Mouse (Mus musculus) forebrain, embryonic 13.5 days (tissue): ENCODE data around the gene 2310033P09Rik. TPM values are rescaled to one million over a fixed set of nuclear protein-coding genes. Genes with fewer than 3 reads are reported as not detected.

Experiments used
- ATAC-seq: fragments of 200-750 bp; cut with Nextera tagmentation; 2 replicates; pipeline ENCODE4 v1.8.0; 2017
- H3K27ac ChIP-seq: fragments of 300-500 bp; sonication (generic); 2 replicates; pipeline ENCODE4 v1.5.1; 2015; ENCODE audit warnings: inconsistent platforms, mild to moderate bottlenecking, moderate library complexity
- H3K27me3 ChIP-seq: fragments of 300-500 bp; sonication (generic); 2 replicates; pipeline ENCODE4 v1.6.1; 2015; ENCODE audit warnings: mild to moderate bottlenecking, inconsistent platforms
- H3K36me3 ChIP-seq: fragments of 300-500 bp; sonication (generic); 2 replicates; pipeline ENCODE4 v1.6.1; 2015; ENCODE audit warnings: mild to moderate bottlenecking, inconsistent platforms; ENCODE audit not compliant: poor library complexity, severe bottlenecking
- H3K4me1 ChIP-seq: fragments of 300-500 bp; sonication (generic); 2 replicates; pipeline ENCODE4 v1.6.1; 2015; ENCODE audit warnings: inconsistent platforms
- H3K4me2 ChIP-seq: fragments of 300-500 bp; sonication (generic); 2 replicates; pipeline ENCODE4 v1.6.1; 2015; ENCODE audit warnings: inconsistent platforms, mild to moderate bottlenecking, moderate library complexity
- H3K4me3 ChIP-seq: fragments of 300-500 bp; sonication (generic); 2 replicates; pipeline ENCODE4 v1.5.1; 2015; ENCODE audit warnings: mild to moderate bottlenecking, inconsistent platforms
- H3K9ac ChIP-seq: fragments of 300-500 bp; sonication (generic); 2 replicates; pipeline ENCODE4 v1.6.1; 2015; ENCODE audit warnings: mild to moderate bottlenecking, inconsistent platforms
- H3K9me3 ChIP-seq: fragments of 300-500 bp; sonication (generic); replicated peaks from 2 replicates; pipeline ENCODE4 v1.6.1; 2016; ENCODE audit warnings: inconsistent platforms
- WGBS: fragments of 180-500 bp; shearing (Covaris S2); methylation state at CpG from one replicate; pipeline ENCODE4 v1.1.7; 2015; 5-methylcytosine and 5-hydroxymethylcytosine counted together
- polyA plus RNA-seq: library from polyadenylated mRNA; unstranded; fragments of >200 nt; fragmentation: Nextera tagmentation; extraction: Ambion mirVana; gene quantifications from 2 replicates; pipeline ENCODE4 v1.2.1, GENCODE M21; 2015

The 2310033P09Rik gene
- polyA plus RNA-seq, 1 experiment from 2014 or later, result 32.3 TPM

DNA sequence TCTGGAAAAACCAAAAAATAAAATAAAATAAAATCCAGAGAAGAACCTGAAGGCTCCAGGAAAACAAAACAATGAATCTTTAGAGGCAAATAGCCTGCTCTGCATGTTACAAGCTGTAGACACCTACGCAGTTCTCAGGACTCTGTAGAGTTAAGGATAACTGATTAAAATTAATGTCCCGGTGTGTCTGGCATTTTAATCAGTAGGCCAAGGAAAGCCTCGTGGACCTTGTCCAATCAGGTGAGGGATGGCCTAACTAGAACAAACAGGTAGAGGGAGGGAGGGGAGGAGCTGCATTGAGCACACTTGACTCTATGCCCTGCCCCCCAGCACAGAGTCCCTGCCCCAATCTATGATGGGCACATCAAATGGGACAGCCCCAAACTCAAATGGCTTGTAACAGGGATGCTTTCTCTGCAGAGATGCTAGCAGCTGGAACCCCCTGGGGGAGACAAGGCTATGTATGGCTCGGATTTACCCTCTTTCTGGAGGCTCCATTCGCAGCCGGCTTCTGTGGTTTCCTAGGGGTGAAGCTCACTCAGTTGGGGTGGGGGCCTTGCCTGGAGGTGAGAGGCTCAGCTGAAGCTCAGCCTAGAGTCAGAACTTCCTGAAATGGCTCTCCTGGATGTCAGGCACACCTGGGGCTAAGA, 33.8 kb upstream of the 2310033P09Rik start:
- Histone ChIP-seq H3K27ac (no peak overlapping the region), H3K36me3 (no peaks in the 10 kb centered on the region), H3K9ac (no peak overlapping the region), H3K4me2 (no peak overlapping the region), H3K4me1 (no peaks in the 10 kb centered on the region), H3K4me3 (no peak overlapping the region), H3K27me3 (peaks cover 59% of the 10 kb centered on the region), H3K9me3 (no peaks in the 10 kb centered on the region)
- ATAC-seq, result no peak
- 57% methylated on average over 6 of the region's 6 CpGs for WGBS

DNA sequence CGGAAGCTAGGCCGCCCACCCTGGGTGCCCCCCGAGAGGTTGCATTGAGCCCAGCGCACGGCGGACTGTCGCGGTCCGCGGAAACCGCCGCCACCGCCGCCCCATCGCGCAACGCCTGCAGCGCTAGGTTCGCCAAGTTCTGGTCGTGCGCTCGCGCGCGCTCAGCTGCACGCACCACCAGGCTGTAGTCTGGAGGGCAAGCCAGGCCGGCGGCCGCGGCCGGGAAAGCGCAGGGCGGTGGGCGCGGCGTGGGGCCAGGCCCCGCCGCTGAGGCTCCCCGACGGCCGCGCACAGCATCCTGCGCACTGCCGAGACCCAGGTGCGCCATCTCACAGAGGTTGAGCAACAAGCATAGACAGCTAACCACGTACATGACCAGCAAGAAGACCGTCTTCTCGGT, 31.6 kb upstream of the 2310033P09Rik start:
- Histone ChIP-seq H3K4me1 (no peaks in the 10 kb centered on the region), H3K9ac (no peak overlapping the region), H3K36me3 (no peaks in the 10 kb centered on the region), H3K4me3 (0 out of 2 replicates have a peak overlapping the region, but pooled peaks have one; percentile 3), H3K9me3 (no peaks in the 10 kb centered on the region), H3K4me2 (0 out of 2 replicates have a peak overlapping the region, but pooled peaks have one; percentile 12), H3K27me3 (peaks cover 63% of the 10 kb centered on the region), H3K27ac (no peak overlapping the region)
- 2% methylated on average over 48 of the region's 48 CpGs for WGBS
- ATAC-seq, result no peak

DNA sequence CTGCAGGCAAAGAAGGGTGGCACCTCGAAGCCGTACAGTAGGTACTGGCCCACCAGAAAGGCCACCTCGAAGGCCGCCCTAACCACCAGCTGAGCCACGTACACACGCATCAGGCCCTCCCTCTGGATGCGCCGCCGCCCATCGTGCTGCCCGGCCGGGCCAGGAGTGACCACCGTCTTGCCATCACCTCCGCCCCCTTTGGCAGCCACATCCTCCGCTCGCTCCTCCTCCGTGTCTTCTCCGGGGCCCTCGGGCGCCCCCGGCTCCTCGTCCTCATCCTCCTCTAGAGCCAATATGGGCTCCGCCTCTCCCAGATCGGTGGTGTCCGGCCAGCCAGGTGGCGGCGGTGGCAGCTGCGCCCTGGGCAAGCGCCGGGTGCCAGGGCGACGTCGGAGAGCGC, 31.2 kb upstream of the 2310033P09Rik start:
- no peak for ATAC-seq
- Histone ChIP-seq H3K27me3 (peaks cover 63% of the 10 kb centered on the region), H3K9me3 (no peaks in the 10 kb centered on the region), H3K36me3 (no peaks in the 10 kb centered on the region), H3K27ac (no peak overlapping the region), H3K4me2 (no peak overlapping the region), H3K4me1 (no peaks in the 10 kb centered on the region), H3K4me3 (0 out of 2 replicates have a peak overlapping the region, but pooled peaks have one; percentile 3), H3K9ac (no peak overlapping the region)
- WGBS, result 8% methylated on average over 34 of the region's 34 CpGs

DNA sequence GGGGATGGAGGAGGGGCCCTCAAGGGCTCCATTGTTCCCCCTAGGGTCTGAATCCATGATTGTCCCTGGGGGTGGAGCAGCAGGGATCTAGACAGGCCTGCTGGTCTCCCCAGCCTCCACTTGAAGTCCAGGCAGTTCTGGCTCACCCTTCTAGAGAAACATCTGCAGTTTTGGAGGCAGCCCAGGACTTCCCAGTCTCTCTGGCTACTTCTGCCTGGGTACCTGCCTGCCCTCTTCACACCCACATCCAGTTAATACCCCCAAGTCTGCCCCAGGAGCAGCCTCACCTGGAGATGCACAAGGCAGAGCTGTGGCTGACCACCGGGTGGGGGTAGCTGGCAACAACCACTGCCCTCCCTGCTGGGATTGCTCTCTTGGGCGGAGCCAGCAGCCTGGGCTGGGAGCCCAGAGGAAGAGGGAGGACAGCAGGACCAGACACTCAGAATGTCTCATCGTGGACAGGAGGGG, 25.2 kb upstream of the 2310033P09Rik start, which contains the start of gene Gjc2:
Gjc2 (minus strand) TSS at position 350 of the 468 bp plus-strand sequence.
- Histone ChIP-seq H3K9ac (no peak within 1 kb of the TSS), H3K27ac (no peak within 1 kb of the TSS; the same call in 1 of the 2 replicates), H3K36me3 (peaks cover 43% of the 10 kb centered on the region), H3K27me3 (peaks cover 24% of the 10 kb centered on the region), H3K4me1 (no peaks in the 10 kb centered on the region), H3K4me3 (no peak within 1 kb of the TSS), H3K9me3 (no peaks in the 10 kb centered on the region), H3K4me2 (no peak within 1 kb of the TSS)
- no peak for ATAC-seq
- WGBS, result 44% methylated on average over 3 of the region's 3 CpGs

DNA sequence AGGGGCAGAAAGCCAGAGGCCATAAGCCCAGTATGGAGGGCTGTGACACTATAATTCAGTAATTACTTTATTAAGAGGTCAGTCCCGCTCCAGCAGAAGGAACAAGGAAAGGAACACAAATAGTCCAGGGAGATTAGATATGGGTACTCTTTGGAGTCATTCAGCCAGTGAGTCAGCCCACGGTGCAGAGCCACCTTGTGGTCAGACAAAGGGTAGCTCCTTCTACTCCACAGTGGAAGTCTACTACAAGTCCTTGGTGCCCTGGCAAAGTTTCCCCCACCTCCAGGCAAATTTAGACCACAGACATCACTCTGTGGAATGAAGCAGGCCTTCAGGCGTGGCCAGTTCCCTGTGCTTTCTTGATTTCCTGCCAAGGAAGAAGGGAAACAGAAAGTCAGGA, 24.3 kb upstream of the 2310033P09Rik start:
- Histone ChIP-seq H3K4me1 (no peaks in the 10 kb centered on the region), H3K9me3 (no peaks in the 10 kb centered on the region), H3K36me3 (peaks cover 43% of the 10 kb centered on the region), H3K4me2 (no peak overlapping the region), H3K27me3 (peaks cover 15% of the 10 kb centered on the region), H3K9ac (no peak overlapping the region), H3K27ac (no peak overlapping the region; the same call in 1 of the 2 replicates), H3K4me3 (no peak overlapping the region)
- WGBS, result 45% methylated on average over 3 of the region's 3 CpGs
- no peak; the same call in 1 of the 2 replicates for ATAC-seq

DNA sequence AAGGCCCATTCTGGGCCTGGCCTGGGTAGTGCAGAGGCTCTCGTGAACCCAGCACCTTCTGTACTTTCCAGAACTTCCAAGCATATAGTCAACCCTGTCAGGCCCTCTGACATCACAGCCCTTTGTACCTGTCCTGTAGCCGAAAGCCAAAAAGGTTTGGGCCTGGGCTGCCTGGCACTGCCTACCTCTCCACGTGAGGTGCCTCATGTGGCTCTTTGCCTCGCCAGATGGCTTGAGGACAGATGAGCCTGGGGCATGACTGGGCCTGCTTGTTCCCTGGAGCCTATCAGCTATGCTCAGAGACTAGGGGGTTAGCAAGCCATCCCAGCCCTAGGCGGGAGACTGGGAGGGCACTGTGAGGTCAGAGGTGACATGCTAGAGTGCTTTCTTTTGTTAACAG, 22.6 kb upstream of the 2310033P09Rik start:
- H3K4me2 ChIP-seq, result no peak overlapping the region
- 88% methylated on average over 5 of the region's 5 CpGs for WGBS

DNA sequence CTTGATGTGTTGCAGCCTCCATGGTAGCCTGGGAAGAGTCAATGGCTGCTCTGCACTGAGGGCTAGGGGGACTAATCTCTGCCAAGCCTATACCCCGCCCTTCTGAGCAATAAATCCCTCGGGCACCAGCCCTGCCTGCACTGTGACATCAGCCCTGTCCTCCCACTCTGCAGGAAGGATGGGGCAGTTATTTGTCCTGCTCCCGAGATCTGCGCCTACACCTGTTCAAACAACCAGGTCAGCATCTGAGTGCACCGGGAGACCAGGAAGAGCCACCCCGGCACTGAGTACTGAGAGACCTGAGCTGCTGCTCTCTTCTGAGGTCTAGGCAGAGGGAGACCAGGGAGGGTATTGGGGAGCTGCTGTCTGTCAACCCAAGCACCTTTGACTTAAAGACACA, 20.4 kb upstream of the 2310033P09Rik start:
- no peak overlapping the region for H3K4me2 ChIP-seq
- H3K27ac ChIP-seq, result no peak overlapping the region
- H3K4me3 ChIP-seq, result no peak overlapping the region
- H3K4me1 ChIP-seq, result peaks cover 15% of the 10 kb centered on the region
- peaks cover 40% of the 10 kb centered on the region for H3K36me3 ChIP-seq
- H3K9ac ChIP-seq, result no peak overlapping the region
- no peak for ATAC-seq
- H3K9me3 ChIP-seq, result no peaks in the 10 kb centered on the region
- no peaks in the 10 kb centered on the region for H3K27me3 ChIP-seq
- WGBS, result 89% methylated on average over 6 of the region's 6 CpGs

More for the DNA sequence above, 22.6 kb upstream of the 2310033P09Rik start:
- no peak overlapping the region for H3K27ac ChIP-seq
- H3K36me3 ChIP-seq, result peaks cover 43% of the 10 kb centered on the region
- no peaks in the 10 kb centered on the region for H3K27me3 ChIP-seq
- H3K9ac ChIP-seq, result no peak overlapping the region; the same call in 1 of the 2 replicates
- H3K4me1 ChIP-seq, result peaks cover 8% of the 10 kb centered on the region
- no peak overlapping the region for H3K4me3 ChIP-seq
- no peaks in the 10 kb centered on the region for H3K9me3 ChIP-seq
- no peak for ATAC-seq

DNA sequence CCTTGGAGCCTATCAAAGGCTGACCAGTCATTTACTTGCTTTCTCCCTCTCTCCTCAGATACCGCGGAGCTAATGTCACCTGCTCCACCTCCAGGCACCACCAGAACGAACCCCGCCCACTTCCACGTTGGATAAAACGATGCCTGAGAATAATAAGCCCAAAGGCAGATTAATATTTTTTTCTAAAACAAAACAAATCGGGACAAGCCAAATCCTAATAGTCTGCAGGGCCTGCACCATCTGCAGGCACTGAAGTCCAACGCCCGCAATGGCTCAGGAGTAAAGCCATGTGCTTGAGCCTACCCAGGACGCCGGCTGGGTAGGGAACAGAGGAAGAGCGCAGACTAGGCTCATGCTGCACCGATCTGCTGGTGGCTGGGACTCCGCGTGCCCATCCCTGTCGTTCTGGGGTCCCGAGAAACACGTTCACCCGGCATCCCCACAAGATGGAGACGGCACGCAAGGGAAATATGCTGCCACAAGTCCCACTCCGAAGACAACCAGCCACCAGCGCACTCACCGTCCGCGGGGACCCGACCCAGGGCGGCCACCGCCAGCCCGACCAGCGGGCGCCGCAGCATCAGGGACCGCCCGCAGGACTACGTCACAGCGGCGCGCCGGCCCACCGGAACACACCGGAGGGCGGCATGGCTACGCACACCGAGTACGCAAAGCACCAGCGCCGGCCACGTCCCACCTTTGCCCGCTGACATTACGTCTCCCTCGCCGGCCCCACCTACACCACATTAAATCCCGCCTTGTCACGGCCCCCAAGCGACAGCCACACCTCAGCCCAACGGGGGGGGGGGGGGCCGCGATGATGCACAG, 16.7 kb upstream of the 2310033P09Rik start:
- Histone ChIP-seq H3K27me3 (peaks cover 8% of the 10 kb centered on the region), H3K9ac (peak overlapping the region; percentile 80), H3K9me3 (no peaks in the 10 kb centered on the region), H3K36me3 (peaks cover 3% of the 10 kb centered on the region; the same call in 1 of the 2 replicates), H3K4me3 (peak overlapping the region; percentile 53), H3K4me2 (peak overlapping the region; percentile 76), H3K4me1 (peaks cover 15% of the 10 kb centered on the region), H3K27ac (peak overlapping the region; percentile 79)
- ATAC-seq, result peak; percentile 97
- under 1% methylated on average over 57 of the region's 59 CpGs for WGBS

DNA sequence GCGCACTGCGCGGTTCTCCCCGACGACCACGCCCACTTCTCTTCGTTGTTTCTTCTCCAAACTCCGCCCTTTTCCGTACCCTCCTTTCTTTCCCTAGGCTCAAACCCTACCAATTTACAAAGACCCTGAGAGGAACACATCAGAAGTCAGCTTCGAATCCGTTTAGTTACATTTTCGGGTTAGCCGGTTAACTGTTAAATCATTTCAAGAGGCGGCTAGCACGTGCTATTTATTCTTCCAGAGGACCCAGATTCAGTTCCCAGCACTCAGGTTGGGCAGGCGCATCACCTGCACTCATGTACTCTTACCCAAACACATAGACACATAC, 16.1 kb upstream of the 2310033P09Rik start, which contains the start of gene Guk1:
Guk1 (minus strand) TSS at position 154 of the 328 bp plus-strand sequence.
- WGBS, result 6% methylated on average over 16 of the region's 16 CpGs

DNA sequence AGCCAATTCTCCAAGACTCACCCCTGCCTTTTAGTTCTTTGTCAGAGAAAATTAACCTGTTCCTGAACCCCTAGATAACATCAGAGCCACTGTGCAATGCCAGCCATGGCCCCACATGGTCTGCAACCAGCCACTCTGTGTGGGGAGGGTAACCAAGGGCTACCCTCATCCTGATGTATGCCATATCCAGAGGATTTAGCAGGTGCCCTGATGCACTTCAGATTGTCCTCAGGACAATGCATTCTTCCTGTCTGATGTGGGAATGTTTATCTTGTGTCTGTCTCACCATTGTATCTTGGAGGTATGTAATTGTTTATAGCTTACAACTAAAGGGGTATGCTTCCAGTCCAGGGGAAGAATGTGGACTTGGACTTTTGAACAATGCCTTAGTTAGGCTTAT, 11.9 kb upstream of the 2310033P09Rik start:
- Histone ChIP-seq H3K27ac (no peak overlapping the region), H3K9ac (no peak overlapping the region), H3K4me2 (no peak overlapping the region), H3K27me3 (peaks cover 8% of the 10 kb centered on the region), H3K9me3 (no peaks in the 10 kb centered on the region), H3K4me1 (peaks cover 6% of the 10 kb centered on the region), H3K4me3 (no peak overlapping the region), H3K36me3 (no peaks in the 10 kb centered on the region)
- ATAC-seq, result no peak

More for the DNA sequence above, 16.1 kb upstream of the 2310033P09Rik start, which contains the start of gene Guk1:
- H3K27me3 ChIP-seq, result peaks cover 8% of the 10 kb centered on the region
- H3K36me3 ChIP-seq, result no peaks in the 10 kb centered on the region
- H3K27ac ChIP-seq, result peak within 1 kb of the TSS; percentile 79
- 0 out of 2 replicates have a peak, but pooled peaks have one; percentile 11 for ATAC-seq
- H3K4me1 ChIP-seq, result peaks cover 15% of the 10 kb centered on the region
- H3K9ac ChIP-seq, result peak within 1 kb of the TSS; percentile 80
- peak within 1 kb of the TSS; percentile 53 for H3K4me3 ChIP-seq
- peak within 1 kb of the TSS; percentile 76 for H3K4me2 ChIP-seq
- no peaks in the 10 kb centered on the region for H3K9me3 ChIP-seq

DNA sequence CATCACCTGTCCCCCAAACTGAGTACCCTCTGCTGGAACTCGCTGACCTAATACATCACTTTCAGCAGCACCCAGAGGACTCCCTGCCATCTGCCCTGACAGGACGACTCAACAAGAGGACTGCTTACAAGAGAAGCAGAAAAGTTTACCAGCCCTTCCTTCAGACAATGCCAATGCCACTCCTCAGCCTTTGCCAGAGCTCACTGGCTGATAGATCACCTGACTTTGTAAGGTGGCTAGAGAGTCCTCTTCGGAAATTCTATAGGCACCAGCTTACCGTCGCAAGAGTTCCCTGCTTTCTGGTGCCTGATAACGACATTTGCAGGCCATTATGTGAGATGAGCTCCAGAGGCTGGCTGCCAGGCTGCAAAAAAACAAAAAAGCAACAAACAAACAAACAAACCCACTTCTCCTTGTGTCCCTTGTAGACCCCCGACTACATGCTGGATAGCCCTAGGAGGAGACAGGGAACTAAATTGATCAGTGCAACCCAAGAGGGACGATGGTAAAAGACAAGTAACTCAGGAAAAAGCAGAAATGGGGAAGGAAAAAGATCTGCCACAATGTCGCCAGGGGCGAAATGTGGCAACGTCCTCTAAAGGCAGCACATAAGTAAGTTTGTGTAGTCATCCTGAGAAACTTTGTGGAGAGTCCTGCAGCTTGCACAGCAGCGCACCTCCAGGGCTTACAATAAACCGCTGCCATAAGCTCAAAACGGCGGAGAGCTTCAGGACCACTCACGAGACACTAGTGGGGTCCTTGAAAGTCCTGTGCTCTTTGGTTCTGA, 6.7 kb upstream of the 2310033P09Rik start:
- no peak overlapping the region for H3K27ac ChIP-seq
- H3K9me3 ChIP-seq, result no peaks in the 10 kb centered on the region
- peak overlapping the region; percentile 93 for H3K4me2 ChIP-seq
- peaks cover 19% of the 10 kb centered on the region for H3K4me1 ChIP-seq
- H3K9ac ChIP-seq, result peak overlapping the region; percentile 81
- peak overlapping the region; percentile 74 for H3K4me3 ChIP-seq
- peaks cover 22% of the 10 kb centered on the region for H3K36me3 ChIP-seq
- WGBS, result 38% methylated on average over 16 of the region's 16 CpGs
- ATAC-seq, result peak; percentile 17; the same call in 1 of the 2 replicates
- H3K27me3 ChIP-seq, result no peaks in the 10 kb centered on the region
